Mouse (Mus musculus) heart, embryonic 10.5 days (tissue): Measurements from ENCODE around the gene Gss. TPM values are rescaled to one million over a fixed set of nuclear protein-coding genes. Genes with fewer than 3 reads are reported as not detected.

Experiments
- DNase-seq: peaks from one replicate; pipeline ENCODE4 v3.0.0-alpha.2; 2017; ENCODE audit warnings: low spot score
- H3K27ac ChIP-seq: fragments of 300-500 bp; sonication (generic); 2 replicates; pipeline ENCODE4 v1.5.1; 2016; ENCODE audit warnings: mild to moderate bottlenecking
- H3K27me3 ChIP-seq: fragments of 300-500 bp; sonication (generic); 2 replicates; pipeline ENCODE4 v1.6.1; 2016; ENCODE audit warnings: mild to moderate bottlenecking; ENCODE audit not compliant: poor library complexity, insufficient read depth, severe bottlenecking
- H3K36me3 ChIP-seq: fragments of 300-500 bp; sonication (generic); 2 replicates; pipeline ENCODE4 v1.6.1; 2016; ENCODE audit warnings: mild to moderate bottlenecking, moderate library complexity
- H3K4me1 ChIP-seq: fragments of 300-500 bp; sonication (generic); 2 replicates; pipeline ENCODE4 v1.6.1; 2016; ENCODE audit warnings: mild to moderate bottlenecking
- H3K4me3 ChIP-seq: fragments of 300-500 bp; sonication (generic); 2 replicates; pipeline ENCODE4 v1.5.1; 2016; ENCODE audit warnings: mild to moderate bottlenecking, moderate library complexity
- H3K9me3 ChIP-seq: fragments of 300-500 bp; sonication (generic); 2 replicates; pipeline ENCODE4 v1.6.1; 2016; ENCODE audit warnings: mild to moderate bottlenecking, moderate library complexity
- WGBS: fragments of 180-500 bp; shearing (Covaris S2); methylation state at CpG from one replicate; pipeline ENCODE4 v1.1.7; 2016; 5-methylcytosine and 5-hydroxymethylcytosine counted together
- polyA plus RNA-seq: library from polyadenylated mRNA; unstranded; fragments of >200 nt; fragmentation: Nextera tagmentation; extraction: Ambion mirVana; gene quantifications from 2 replicates; pipeline ENCODE4 v1.2.1, GENCODE M21; 2016

Gss gene
- polyA plus RNA-seq, 1 experiment from 2014 or later: 29.1 TPM

GRCm38 (mm10) chr2:155629231-155629661 lies 36.6 kb upstream of the Gss start:
- WGBS: 10% methylated on average over 35 of the region's 35 CpGs
- peaks cover 99% of the 10 kb centered on the region for H3K36me3 ChIP-seq
- peak overlapping the region; percentile 52; the same call in 1 of the 2 replicates for H3K27ac ChIP-seq
- no peaks in the 10 kb centered on the region for H3K9me3 ChIP-seq
- H3K4me1 ChIP-seq: peaks cover 67% of the 10 kb centered on the region
- H3K4me3 ChIP-seq: peak overlapping the region; percentile 45
- H3K27me3 ChIP-seq: peaks cover 92% of the 10 kb centered on the region
- DNase-seq: no peak

DNA sequence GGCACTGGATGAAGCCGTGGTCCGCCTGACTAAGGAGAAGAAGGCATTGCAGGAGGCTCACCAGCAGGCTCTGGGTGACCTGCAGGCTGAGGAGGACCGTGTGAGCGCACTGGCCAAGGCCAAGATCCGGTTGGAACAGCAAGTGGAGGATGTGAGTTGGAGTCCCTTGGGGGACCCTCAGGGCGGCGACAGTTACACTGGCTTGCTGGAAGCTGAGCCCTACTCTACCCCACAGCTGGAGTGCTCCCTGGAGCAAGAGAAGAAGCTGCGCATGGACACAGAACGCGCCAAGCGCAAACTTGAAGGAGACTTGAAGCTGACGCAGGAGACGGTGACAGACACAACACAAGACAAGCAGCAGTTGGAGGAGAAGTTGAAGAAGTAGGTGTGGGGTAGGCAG lies 35.9 kb upstream of the Gss start:
- peaks cover 84% of the 10 kb centered on the region for H3K27me3 ChIP-seq
- peaks cover 97% of the 10 kb centered on the region for H3K36me3 ChIP-seq
- peak overlapping the region; percentile 45 for H3K4me3 ChIP-seq

DNA sequence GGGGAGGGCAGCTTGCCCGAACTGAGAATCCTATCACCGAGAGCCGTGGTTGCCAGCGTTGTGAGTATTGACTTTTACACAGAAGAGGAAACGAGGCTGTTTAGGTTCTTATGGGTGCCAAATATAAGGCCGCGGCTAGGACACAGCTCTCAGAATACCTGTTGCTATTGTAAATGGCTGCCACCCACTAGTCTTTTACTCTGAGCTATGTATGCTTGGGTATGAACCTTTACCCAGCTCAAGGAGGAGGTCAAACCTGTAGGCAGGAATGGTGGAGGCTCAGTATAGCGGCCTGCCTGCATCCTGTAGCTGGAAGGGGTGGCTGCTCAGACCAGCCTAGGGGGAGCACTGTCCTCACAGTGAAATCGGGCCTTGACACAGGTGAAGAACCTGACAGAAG lies 35.5 kb upstream of the Gss start:
- H3K4me3 ChIP-seq: no peak overlapping the region
- H3K4me1 ChIP-seq: peaks cover 65% of the 10 kb centered on the region
- 78% methylated on average over 9 of the region's 9 CpGs for WGBS
- DNase-seq: no peak
- peaks cover 80% of the 10 kb centered on the region for H3K27me3 ChIP-seq
- no peak overlapping the region for H3K27ac ChIP-seq
- H3K9me3 ChIP-seq: no peaks in the 10 kb centered on the region
- H3K36me3 ChIP-seq: peaks cover 97% of the 10 kb centered on the region

More for the DNA sequence above, 35.9 kb upstream of the Gss start:
- no peaks in the 10 kb centered on the region for H3K9me3 ChIP-seq
- H3K27ac ChIP-seq: 0 out of 2 replicates have a peak overlapping the region, but pooled peaks have one; percentile 52
- H3K4me1 ChIP-seq: peaks cover 64% of the 10 kb centered on the region
- 71% methylated on average over 13 of the region's 13 CpGs for WGBS
- no peak for DNase-seq

DNA sequence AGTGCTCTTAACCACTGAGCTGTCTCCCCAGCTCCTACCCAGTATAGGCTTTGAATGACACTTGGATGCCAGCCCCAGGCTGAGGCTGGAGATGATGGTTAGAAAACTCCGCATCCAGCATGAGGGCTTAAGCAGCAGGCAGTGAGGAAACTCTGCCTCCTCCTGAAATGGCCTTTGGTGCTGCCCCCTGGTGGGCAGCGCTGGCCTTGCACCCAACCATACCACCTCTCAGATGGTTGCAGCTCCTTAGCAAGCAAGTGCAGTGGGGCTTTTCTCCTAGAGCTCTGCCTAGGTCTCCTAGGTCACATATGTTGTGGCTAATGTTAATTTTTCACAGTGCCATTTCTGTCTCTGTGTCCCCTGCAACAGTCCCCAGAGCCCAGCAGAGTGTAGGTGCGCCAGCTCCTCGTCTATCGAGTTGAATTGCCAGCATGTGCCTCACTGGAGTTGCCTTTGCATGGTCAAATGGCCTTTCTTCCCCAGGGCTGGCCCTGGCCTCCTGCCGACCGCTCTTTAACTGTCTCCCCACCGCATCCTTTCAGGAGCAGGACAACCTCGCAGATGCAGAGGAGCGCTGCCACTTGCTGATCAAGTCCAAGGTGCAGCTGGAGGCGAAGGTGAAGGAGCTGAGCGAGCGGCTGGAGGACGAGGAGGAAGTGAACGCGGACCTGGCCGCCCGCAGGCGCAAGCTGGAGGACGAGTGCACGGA lies 34.6 kb upstream of the Gss start:
- WGBS: 52% methylated on average over 21 of the region's 21 CpGs
- H3K27ac ChIP-seq: no peak overlapping the region
- no peaks in the 10 kb centered on the region for H3K9me3 ChIP-seq
- H3K4me3 ChIP-seq: no peak overlapping the region
- peaks cover 76% of the 10 kb centered on the region for H3K27me3 ChIP-seq
- peaks cover 97% of the 10 kb centered on the region for H3K36me3 ChIP-seq
- peaks cover 64% of the 10 kb centered on the region for H3K4me1 ChIP-seq
- no peak for DNase-seq

DNA sequence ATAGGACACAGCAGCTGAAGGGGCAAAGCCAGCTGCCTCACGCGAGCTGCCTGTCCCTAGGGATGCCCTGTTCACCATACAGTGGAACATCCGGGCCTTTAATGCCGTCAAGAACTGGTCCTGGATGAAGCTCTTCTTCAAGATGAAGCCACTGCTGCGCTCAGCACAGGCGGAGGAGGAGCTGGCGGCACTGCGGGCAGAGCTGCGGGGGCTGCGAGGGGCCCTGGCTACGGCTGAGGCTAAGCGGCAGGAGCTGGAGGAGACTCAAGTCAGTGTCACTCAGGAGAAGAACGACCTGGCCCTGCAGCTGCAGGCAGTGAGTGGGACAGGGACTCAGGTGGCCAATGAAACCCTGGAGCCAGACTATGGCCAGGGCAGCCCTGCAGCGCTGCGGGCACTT lies 33.7 kb upstream of the Gss start:
- H3K27me3 ChIP-seq: peaks cover 67% of the 10 kb centered on the region
- peaks cover 94% of the 10 kb centered on the region for H3K36me3 ChIP-seq
- no peaks in the 10 kb centered on the region for H3K9me3 ChIP-seq
- no peak overlapping the region for H3K27ac ChIP-seq
- no peak overlapping the region for H3K4me3 ChIP-seq
- WGBS: 56% methylated on average over 15 of the region's 15 CpGs
- peaks cover 55% of the 10 kb centered on the region for H3K4me1 ChIP-seq
- no peak for DNase-seq

- no peak for DNase-seq
Observed at GRCm38 (mm10) chr2:155624730-155625129, 32.1 kb upstream of the Gss start.

GRCm38 (mm10) chr2:155623996-155624395 lies 31.4 kb upstream of the Gss start:
- DNase-seq: no peak
- H3K9me3 ChIP-seq: no peaks in the 10 kb centered on the region
- peaks cover 44% of the 10 kb centered on the region for H3K27me3 ChIP-seq
- peaks cover 82% of the 10 kb centered on the region for H3K36me3 ChIP-seq
- no peak overlapping the region for H3K4me3 ChIP-seq
- peaks cover 37% of the 10 kb centered on the region for H3K4me1 ChIP-seq
- 81% methylated on average over 6 of the region's 6 CpGs for WGBS
- no peak overlapping the region for H3K27ac ChIP-seq

More at GRCm38 (mm10) chr2:155624730-155625129, 32.1 kb upstream of the Gss start:
- peaks cover 52% of the 10 kb centered on the region for H3K27me3 ChIP-seq
- H3K4me3 ChIP-seq: no peak overlapping the region
- H3K9me3 ChIP-seq: no peaks in the 10 kb centered on the region
- H3K4me1 ChIP-seq: peaks cover 43% of the 10 kb centered on the region
- H3K27ac ChIP-seq: no peak overlapping the region
- peaks cover 89% of the 10 kb centered on the region for H3K36me3 ChIP-seq
- 43% methylated on average over 10 of the region's 10 CpGs for WGBS

- WGBS: 29% methylated on average over 11 of the region's 11 CpGs
- H3K27ac ChIP-seq: no peak overlapping the region
- peaks cover 41% of the 10 kb centered on the region for H3K4me1 ChIP-seq
- H3K9me3 ChIP-seq: no peaks in the 10 kb centered on the region
- peaks cover 80% of the 10 kb centered on the region for H3K36me3 ChIP-seq
- H3K27me3 ChIP-seq: peaks cover 30% of the 10 kb centered on the region
- DNase-seq: no peak
- no peak overlapping the region for H3K4me3 ChIP-seq
Observed at GRCm38 (mm10) chr2:155622606-155623005, 30.0 kb upstream of the Gss start.

GRCm38 (mm10) chr2:155619817-155620216 lies 27.2 kb upstream of the Gss start:
- H3K4me1 ChIP-seq: peaks cover 35% of the 10 kb centered on the region
- H3K27ac ChIP-seq: no peak overlapping the region; the same call in 1 of the 2 replicates
- peaks cover 5% of the 10 kb centered on the region; the same call in 1 of the 2 replicates for H3K27me3 ChIP-seq
- no peaks in the 10 kb centered on the region for H3K9me3 ChIP-seq
- peaks cover 71% of the 10 kb centered on the region for H3K36me3 ChIP-seq
- no peak overlapping the region for H3K4me3 ChIP-seq
- DNase-seq: peak; percentile 92
- 18% methylated on average over 8 of the region's 8 CpGs for WGBS

- peak overlapping the region; percentile 59 for H3K27ac ChIP-seq
- H3K4me3 ChIP-seq: no peak overlapping the region
- DNase-seq: no peak
- no peaks in the 10 kb centered on the region for H3K9me3 ChIP-seq
- no peaks in the 10 kb centered on the region for H3K27me3 ChIP-seq
- WGBS: 47% methylated on average over 6 of the region's 6 CpGs
- H3K4me1 ChIP-seq: peaks cover 48% of the 10 kb centered on the region
- H3K36me3 ChIP-seq: peaks cover 58% of the 10 kb centered on the region
Observed at GRCm38 (mm10) chr2:155616971-155617370, 24.4 kb upstream of the Gss start.

- H3K4me1 ChIP-seq: peaks cover 56% of the 10 kb centered on the region
- peak overlapping the region; percentile 58 for H3K4me3 ChIP-seq
- WGBS: 54% methylated on average over 8 of the region's 8 CpGs
- peak overlapping the region; percentile 89 for H3K27ac ChIP-seq
- H3K27me3 ChIP-seq: no peaks in the 10 kb centered on the region
- H3K9me3 ChIP-seq: no peaks in the 10 kb centered on the region
- DNase-seq: no peak
- H3K36me3 ChIP-seq: peaks cover 44% of the 10 kb centered on the region
Observed at GRCm38 (mm10) chr2:155613953-155614352, 21.3 kb upstream of the Gss start.

DNA sequence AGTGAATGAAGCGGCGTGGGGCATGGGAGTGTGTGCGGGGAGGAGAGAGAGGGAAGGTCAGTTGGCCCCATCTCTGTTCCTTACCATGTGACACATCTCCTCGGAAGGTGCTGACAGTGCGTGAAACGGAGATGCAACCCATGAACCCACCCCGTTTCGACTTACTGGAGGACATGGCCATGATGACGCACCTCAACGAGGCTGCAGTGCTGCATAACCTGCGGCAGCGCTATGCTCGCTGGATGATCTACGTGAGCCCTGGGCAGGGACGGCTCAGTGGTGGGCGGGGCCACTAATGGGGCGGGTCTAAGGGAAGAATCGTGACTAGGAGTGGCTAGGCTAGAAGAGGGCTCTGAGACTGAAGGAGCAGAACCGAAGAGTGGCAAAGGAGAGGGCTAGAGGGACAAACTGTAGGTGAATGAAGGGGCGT lies 20.7 kb upstream of the Gss start:
- H3K4me1 ChIP-seq: peaks cover 53% of the 10 kb centered on the region
- H3K9me3 ChIP-seq: no peaks in the 10 kb centered on the region
- no peaks in the 10 kb centered on the region for H3K27me3 ChIP-seq
- peaks cover 38% of the 10 kb centered on the region for H3K36me3 ChIP-seq
- 2% methylated on average over 20 of the region's 20 CpGs for WGBS
- DNase-seq: peak; percentile 95
- peak overlapping the region; percentile 58 for H3K4me3 ChIP-seq
- peak overlapping the region; percentile 89 for H3K27ac ChIP-seq

- Histone ChIP-seq H3K4me1 (peaks cover 48% of the 10 kb centered on the region), H3K27ac (peak overlapping the region; percentile 89)
Observed at GRCm38 (mm10) chr2:155611834-155612550, 19.4 kb upstream of the Gss start.

More at GRCm38 (mm10) chr2:155611834-155612550, 19.4 kb upstream of the Gss start:
- no peaks in the 10 kb centered on the region for H3K9me3 ChIP-seq
- H3K27me3 ChIP-seq: no peaks in the 10 kb centered on the region
- H3K4me3 ChIP-seq: peak overlapping the region; percentile 58
- WGBS: 66% methylated on average over 9 of the region's 9 CpGs
- peaks cover 30% of the 10 kb centered on the region for H3K36me3 ChIP-seq
- DNase-seq: no peak
